Mouse (Mus musculus): Measurements from ENCODE around the gene Vav2.

GRCm38 (mm10) chr2:27247487-27247863 lies 179.4 kb downstream of the Vav2 start:
- TF ChIP-seq CTCF (IDR thresholded peaks at IDR 0.05; ENCODE audit: insufficient read depth, low read depth, low read length) (no peak), POLR2A (IDR thresholded peaks at IDR 0.05; ENCODE audit: insufficient read depth, low read depth, low read length) (no peak)
